Mouse (Mus musculus): ENCODE measurements around the gene Slc35e3. TPM values are rescaled to one million over a fixed set of nuclear protein-coding genes. Genes with fewer than 3 reads are reported as not detected.

Gene Slc35e3
- polyA plus RNA-seq, 1 experiment from 2014 or later, result 2.5 TPM

DNA sequence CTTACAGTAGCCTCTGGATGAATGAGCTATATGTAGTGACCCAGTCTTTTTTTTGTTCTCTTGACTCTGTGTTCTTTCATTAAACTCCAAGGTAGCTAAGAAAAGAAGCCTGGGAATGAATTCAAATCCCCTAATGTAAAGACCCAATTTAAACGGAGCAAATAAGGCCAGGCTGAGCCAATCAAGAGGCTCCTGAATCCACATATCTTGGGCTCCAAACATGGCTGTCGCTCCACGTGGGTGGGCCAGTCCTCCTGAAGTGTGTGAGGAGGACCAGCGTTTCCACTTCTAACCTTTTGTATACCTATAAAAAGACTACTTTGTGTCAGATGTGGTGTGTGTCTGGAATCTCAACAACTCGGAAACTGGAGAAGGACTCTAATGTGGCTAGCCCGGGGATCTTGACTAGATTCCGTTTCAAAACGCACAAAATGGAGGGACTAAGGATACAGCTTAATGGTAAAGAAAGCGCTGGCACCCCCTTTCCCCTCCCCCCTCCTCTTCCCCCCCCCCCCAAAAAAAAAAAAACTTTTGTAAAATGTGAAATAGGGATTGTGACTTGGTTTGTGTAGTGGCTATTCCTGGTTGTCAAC, 18.6 kb downstream of the Slc35e3 start:
- peaks cover 17% of the 10 kb centered on the region for H3K4me1 ChIP-seq (ENCODE audit: control insufficient read depth, low read depth, low read length)
- no peaks in the 10 kb centered on the region for H3K9me3 ChIP-seq (replicated peaks; ENCODE audit: control insufficient read depth, low read length)
- no peak overlapping the region for H3K27ac ChIP-seq (ENCODE audit: low read length)
- no peak overlapping the region for H3K4me2 ChIP-seq (ENCODE audit: low read depth, low read length)
- no peak for ATAC-seq (ENCODE audit: low read depth)
- 67% methylated on average over 9 of the region's 9 CpGs for WGBS (ENCODE audit: insufficient replicate concordance)
- H3K36me3 ChIP-seq (ENCODE audit: control insufficient read depth, insufficient read depth), result no peaks in the 10 kb centered on the region
- H3K4me3 ChIP-seq (ENCODE audit: low read depth, low read length), result no peak overlapping the region
- H3K27me3 ChIP-seq (ENCODE audit: control insufficient read depth, insufficient read depth, low read depth, low read length), result no peaks in the 10 kb centered on the region
- no peak overlapping the region for H3K9ac ChIP-seq (ENCODE audit: low read depth, low read length)

DNA sequence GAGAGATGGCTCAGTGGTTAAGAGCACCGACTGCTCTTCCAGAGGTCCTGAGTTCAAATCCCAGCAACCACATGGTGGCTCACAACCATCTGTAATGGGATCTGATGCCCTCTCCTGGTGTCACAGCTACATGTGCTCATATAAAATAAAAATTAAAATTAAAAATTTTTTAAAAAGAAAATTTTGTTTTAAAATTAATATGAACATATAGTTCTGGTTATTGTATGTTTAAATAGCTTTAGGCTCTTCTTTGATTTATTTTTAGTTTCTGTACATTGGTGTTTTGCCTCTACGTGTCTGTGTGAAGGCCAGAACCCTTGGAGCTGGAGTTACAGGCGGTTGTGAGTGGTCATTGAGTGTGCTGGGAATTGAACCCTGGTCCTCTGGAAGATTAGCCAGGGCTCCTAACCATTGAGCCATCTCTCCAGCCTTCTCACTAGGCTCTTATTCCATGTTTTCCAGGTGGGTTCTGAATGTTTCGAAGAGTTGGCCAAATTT, 19.2 kb downstream of the Slc35e3 start:
- no peak overlapping the region for H3K4me3 ChIP-seq (ENCODE audit: low read depth, low read length)
- H3K9ac ChIP-seq (ENCODE audit: low read depth, low read length), result no peak overlapping the region
- H3K4me1 ChIP-seq (ENCODE audit: control insufficient read depth, low read depth, low read length), result peaks cover 11% of the 10 kb centered on the region
- WGBS (ENCODE audit: insufficient replicate concordance), result 75% methylated on average over 4 of the region's 4 CpGs
- H3K4me2 ChIP-seq (ENCODE audit: low read depth, low read length), result no peak overlapping the region
- H3K27me3 ChIP-seq (ENCODE audit: control insufficient read depth, insufficient read depth, low read depth, low read length), result no peaks in the 10 kb centered on the region
- H3K9me3 ChIP-seq (replicated peaks; ENCODE audit: control insufficient read depth, low read length), result no peaks in the 10 kb centered on the region
- ATAC-seq (ENCODE audit: low read depth), result no peak
- no peak overlapping the region for H3K27ac ChIP-seq (ENCODE audit: low read length)
- no peaks in the 10 kb centered on the region for H3K36me3 ChIP-seq (ENCODE audit: control insufficient read depth, insufficient read depth)

DNA sequence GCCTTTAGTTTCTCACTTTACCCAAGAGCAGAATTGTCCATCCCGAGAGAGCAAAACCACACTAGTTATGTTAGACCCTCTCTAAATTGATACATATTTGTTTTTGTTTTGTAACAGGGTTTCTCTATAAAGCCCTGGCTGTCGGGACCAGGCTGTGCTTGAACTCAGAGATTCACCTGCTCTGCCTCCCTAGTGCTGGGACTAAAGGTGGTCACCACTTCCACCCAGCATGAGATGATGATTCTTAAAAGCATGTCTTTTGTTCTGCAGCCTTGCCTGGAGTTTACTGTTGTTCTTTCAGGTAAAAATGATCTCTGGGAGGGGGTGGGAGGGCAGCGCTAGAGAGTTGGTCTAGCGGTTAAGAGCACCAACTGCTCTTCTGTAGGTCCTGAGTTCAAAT, 19.8 kb downstream of the Slc35e3 start:
- H3K27ac ChIP-seq (ENCODE audit: low read length), result no peak overlapping the region
- H3K36me3 ChIP-seq (ENCODE audit: control insufficient read depth, insufficient read depth), result no peaks in the 10 kb centered on the region
- 74% methylated on average over 4 of the region's 4 CpGs for WGBS (ENCODE audit: insufficient replicate concordance)
- H3K9ac ChIP-seq (ENCODE audit: low read depth, low read length), result no peak overlapping the region
- no peak for ATAC-seq (ENCODE audit: low read depth)
- no peak overlapping the region for H3K4me2 ChIP-seq (ENCODE audit: low read depth, low read length)
- H3K9me3 ChIP-seq (replicated peaks; ENCODE audit: control insufficient read depth, low read length), result no peaks in the 10 kb centered on the region
- no peak overlapping the region for H3K4me3 ChIP-seq (ENCODE audit: low read depth, low read length)
- H3K4me1 ChIP-seq (ENCODE audit: control insufficient read depth, low read depth, low read length), result peaks cover 5% of the 10 kb centered on the region
- H3K27me3 ChIP-seq (ENCODE audit: control insufficient read depth, insufficient read depth, low read depth, low read length), result no peaks in the 10 kb centered on the region

DNA sequence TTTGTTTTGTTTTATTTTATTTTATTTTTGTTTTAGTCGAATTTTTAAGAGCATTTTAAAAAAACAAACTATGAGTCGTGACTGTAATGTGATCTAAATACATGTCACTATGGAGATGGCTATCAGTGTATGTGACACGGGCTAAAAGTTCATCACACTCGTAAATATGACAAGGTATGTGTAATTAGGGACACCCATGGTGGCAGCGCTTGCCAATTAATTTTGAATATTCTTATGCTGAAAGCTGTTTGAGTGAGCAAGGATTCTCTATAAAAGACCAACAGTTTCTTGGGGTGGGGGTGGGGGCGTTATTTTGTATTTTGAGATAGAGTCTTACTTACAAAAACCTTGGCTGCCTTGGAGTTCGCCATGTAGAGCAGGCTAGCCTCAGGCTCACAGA, 20.5 kb downstream of the Slc35e3 start:
- no peaks in the 10 kb centered on the region for H3K36me3 ChIP-seq (ENCODE audit: control insufficient read depth, insufficient read depth)
- WGBS (ENCODE audit: insufficient replicate concordance), result 55% methylated on average over 7 of the region's 7 CpGs
- no peak overlapping the region for H3K27ac ChIP-seq (ENCODE audit: low read length)
- H3K4me3 ChIP-seq (ENCODE audit: low read depth, low read length), result no peak overlapping the region
- no peak overlapping the region for H3K4me2 ChIP-seq (ENCODE audit: low read depth, low read length)
- peaks cover 3% of the 10 kb centered on the region for H3K4me1 ChIP-seq (ENCODE audit: control insufficient read depth, low read depth, low read length)
- no peak for ATAC-seq (ENCODE audit: low read depth)
- H3K9ac ChIP-seq (ENCODE audit: low read depth, low read length), result no peak overlapping the region
- H3K27me3 ChIP-seq (ENCODE audit: control insufficient read depth, insufficient read depth, low read depth, low read length), result no peaks in the 10 kb centered on the region
- no peaks in the 10 kb centered on the region for H3K9me3 ChIP-seq (replicated peaks; ENCODE audit: control insufficient read depth, low read length)

DNA sequence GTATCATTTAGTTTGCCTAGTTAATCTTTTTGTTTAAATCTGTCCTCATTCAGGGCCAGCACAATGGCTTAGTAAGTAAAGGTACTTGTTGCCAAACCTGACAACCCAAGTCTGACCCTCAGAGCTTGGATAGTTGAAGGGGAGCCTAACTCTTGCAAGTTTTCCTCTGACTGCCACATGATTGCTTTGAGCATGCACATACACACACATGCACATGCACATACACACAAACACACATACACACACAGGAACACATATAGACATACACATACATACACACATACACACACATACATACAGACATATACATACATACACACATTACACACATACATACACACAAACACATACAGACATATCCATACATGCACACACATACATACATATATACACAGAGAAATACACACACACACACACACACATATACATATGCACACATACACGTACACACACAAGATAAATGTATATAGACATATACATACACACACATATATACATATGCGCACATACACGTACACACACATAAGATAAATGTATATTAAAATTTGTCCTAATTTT, 21.3 kb downstream of the Slc35e3 start:
- Histone ChIP-seq H3K4me3 (ENCODE audit: low read depth, low read length) (no peak overlapping the region), H3K36me3 (ENCODE audit: control insufficient read depth, insufficient read depth) (no peaks in the 10 kb centered on the region), H3K27me3 (ENCODE audit: control insufficient read depth, insufficient read depth, low read depth, low read length) (no peaks in the 10 kb centered on the region), H3K9me3 (replicated peaks; ENCODE audit: control insufficient read depth, low read length) (no peaks in the 10 kb centered on the region), H3K4me2 (ENCODE audit: low read depth, low read length) (no peak overlapping the region), H3K9ac (ENCODE audit: low read depth, low read length) (no peak overlapping the region), H3K27ac (ENCODE audit: low read length) (no peak overlapping the region), H3K4me1 (ENCODE audit: control insufficient read depth, low read depth, low read length) (peaks cover 3% of the 10 kb centered on the region)
- 82% methylated on average over 3 of the region's 3 CpGs for WGBS (ENCODE audit: insufficient replicate concordance)
- ATAC-seq (ENCODE audit: low read depth), result no peak

DNA sequence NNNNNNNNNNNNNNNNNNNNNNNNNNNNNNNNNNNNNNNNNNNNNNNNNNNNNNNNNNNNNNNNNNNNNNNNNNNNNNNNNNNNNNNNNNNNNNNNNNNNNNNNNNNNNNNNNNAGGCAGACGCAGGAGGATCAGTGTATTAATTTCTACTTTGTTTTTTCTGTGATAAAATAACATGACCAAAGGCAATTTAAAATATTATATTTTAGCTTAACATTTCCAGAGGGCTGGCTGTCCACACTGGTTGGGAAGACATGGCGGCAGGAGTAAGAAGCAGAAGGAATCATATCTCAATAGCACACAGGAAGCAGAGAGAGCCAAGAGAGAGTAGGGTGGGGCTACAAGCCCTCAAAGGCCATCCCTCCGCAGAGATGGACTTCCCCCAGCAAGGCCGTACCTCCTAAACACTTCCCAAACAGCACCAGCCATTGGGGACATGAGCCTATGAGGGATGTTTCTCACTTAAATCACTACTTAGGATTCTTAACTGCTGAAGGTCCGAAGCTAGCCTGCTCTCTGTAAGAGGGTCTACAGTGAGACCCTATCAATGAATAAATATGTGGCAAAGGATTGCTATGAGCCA, 21.9 kb downstream of the Slc35e3 start:
- Histone ChIP-seq H3K36me3 (ENCODE audit: control insufficient read depth, insufficient read depth) (no peaks in the 10 kb centered on the region), H3K4me1 (ENCODE audit: control insufficient read depth, low read depth, low read length) (no peaks in the 10 kb centered on the region), H3K27me3 (ENCODE audit: control insufficient read depth, insufficient read depth, low read depth, low read length) (no peaks in the 10 kb centered on the region), H3K4me2 (ENCODE audit: low read depth, low read length) (no peak overlapping the region), H3K9me3 (replicated peaks; ENCODE audit: control insufficient read depth, low read length) (no peaks in the 10 kb centered on the region), H3K27ac (ENCODE audit: low read length) (no peak overlapping the region), H3K4me3 (ENCODE audit: low read depth, low read length) (no peak overlapping the region), H3K9ac (ENCODE audit: low read depth, low read length) (no peak overlapping the region)
- no peak for ATAC-seq (ENCODE audit: low read depth)
- 49% methylated on average over 5 of the region's 5 CpGs for WGBS (ENCODE audit: insufficient replicate concordance)

DNA sequence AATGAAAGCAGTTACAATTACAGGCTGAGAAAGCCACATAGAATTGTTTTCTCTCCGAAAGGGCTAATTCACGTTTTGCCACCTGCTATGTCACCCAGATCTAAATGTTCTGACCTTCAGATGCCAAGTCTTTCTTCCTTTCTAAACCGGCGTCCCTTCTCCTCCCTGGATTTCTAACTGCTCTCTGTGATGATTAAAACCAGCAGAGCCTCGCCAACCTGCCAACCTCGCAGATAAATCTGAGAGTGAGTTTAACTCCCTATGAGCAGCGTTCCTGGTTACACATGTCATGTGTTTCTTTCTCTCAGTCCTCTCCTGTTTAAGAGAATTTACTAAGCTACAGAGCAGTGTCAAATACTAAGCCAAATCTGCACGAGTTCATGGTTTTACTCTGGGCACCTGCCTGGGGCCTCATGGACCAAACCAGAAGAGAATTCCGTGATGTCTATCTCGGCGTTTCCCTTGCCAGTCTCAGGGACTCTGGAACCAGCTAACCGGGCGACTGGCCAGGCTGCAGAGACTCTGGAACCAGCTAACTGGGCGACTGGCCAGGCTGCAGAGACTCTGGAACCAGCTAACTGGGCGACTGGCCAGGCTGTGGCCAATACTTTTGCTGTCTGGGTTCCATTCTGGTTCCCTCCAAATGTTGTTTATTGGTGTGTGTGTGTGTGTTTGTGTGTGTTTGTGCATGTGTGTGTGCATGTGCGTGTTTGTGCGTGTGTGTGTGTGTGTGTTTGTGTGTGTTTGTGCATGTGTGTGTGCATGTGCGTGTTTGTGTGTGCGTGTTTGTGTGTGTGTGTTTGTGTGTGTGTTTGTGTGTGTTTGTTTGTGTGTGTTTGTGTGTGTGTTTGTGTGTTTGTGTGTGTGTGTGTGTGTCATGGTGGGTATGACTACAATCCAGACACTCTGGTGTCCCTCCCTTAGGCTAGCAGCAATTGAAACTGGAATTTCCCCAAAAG, 27.7 kb downstream of the Slc35e3 start:
- H3K9ac ChIP-seq (ENCODE audit: low read depth, low read length), result no peak overlapping the region
- no peak overlapping the region; the same call in 1 of the 2 replicates for H3K27ac ChIP-seq (ENCODE audit: low read length)
- no peaks in the 10 kb centered on the region for H3K9me3 ChIP-seq (replicated peaks; ENCODE audit: control insufficient read depth, low read length)
- no peaks in the 10 kb centered on the region for H3K27me3 ChIP-seq (ENCODE audit: control insufficient read depth, insufficient read depth, low read depth, low read length)
- H3K4me2 ChIP-seq (ENCODE audit: low read depth, low read length), result no peak overlapping the region
- H3K36me3 ChIP-seq (ENCODE audit: control insufficient read depth, insufficient read depth), result no peaks in the 10 kb centered on the region
- WGBS (ENCODE audit: insufficient replicate concordance), result 58% methylated on average over 19 of the region's 19 CpGs
- peak; percentile 11; the same call in 1 of the 2 replicates for ATAC-seq (ENCODE audit: low read depth)
- no peak overlapping the region for H3K4me3 ChIP-seq (ENCODE audit: low read depth, low read length)
- H3K4me1 ChIP-seq (ENCODE audit: control insufficient read depth, low read depth, low read length), result peaks cover 2% of the 10 kb centered on the region

DNA sequence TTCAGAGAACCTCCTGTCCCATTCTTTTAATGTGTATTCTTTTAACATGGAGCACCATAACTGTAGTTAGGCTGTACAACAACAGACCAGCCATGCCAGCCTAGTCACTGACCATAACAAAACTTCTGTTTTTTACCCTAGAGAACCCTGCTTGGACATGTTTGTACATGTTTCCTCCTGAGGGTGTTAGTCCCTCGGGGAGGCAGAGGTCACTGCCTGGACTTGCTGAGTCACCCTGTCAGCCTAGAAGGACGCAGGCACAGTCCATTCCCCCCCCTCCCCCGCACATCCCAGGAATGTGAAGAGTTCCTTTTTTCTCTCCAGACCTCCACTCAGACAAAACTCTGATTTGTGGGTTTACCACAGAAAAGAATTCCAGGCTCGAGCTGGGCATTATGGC, 28.6 kb downstream of the Slc35e3 start:
- H3K27ac ChIP-seq (ENCODE audit: low read length), result no peak overlapping the region; the same call in 1 of the 2 replicates
- no peaks in the 10 kb centered on the region for H3K36me3 ChIP-seq (ENCODE audit: control insufficient read depth, insufficient read depth)
- 14% methylated on average over 4 of the region's 4 CpGs for WGBS (ENCODE audit: insufficient replicate concordance)

More for the DNA sequence above, 28.6 kb downstream of the Slc35e3 start:
- Histone ChIP-seq H3K4me3 (ENCODE audit: low read depth, low read length) (no peak overlapping the region), H3K4me2 (ENCODE audit: low read depth, low read length) (no peak overlapping the region), H3K9ac (ENCODE audit: low read depth, low read length) (no peak overlapping the region), H3K9me3 (replicated peaks; ENCODE audit: control insufficient read depth, low read length) (no peaks in the 10 kb centered on the region), H3K4me1 (ENCODE audit: control insufficient read depth, low read depth, low read length) (peaks cover 2% of the 10 kb centered on the region), H3K27me3 (ENCODE audit: control insufficient read depth, insufficient read depth, low read depth, low read length) (no peaks in the 10 kb centered on the region)
- ATAC-seq (ENCODE audit: low read depth), result peak; percentile 66
